Mouse (Mus musculus): Measurements from ENCODE around the gene Zbtb18. TPM values are rescaled to one million over a fixed set of nuclear protein-coding genes. Genes with fewer than 3 reads are reported as not detected.

The Zbtb18 gene
- total and polyA plus RNA-seq, 3 experiments: 8.4 to 16.9 (median 10.0) TPM

DNA sequence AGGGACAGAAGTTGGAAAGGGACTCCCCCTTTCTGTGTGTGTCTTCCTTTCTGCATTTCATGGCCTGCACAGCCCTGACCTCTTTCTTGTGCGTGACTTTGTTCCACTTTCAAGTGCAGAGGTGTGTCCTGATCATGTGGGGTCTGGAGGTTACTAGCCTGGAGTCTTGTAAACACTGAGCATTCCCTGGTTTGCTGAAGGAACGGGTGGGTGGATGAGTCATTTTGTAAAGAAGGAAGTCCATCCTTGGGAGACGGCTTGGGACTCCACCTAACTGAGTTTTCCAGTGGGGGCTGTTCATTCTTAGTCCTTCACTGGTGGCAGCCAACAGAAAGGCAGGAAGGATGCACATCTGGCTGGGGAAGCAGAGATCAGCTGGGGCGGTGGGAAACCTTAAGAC, 27.9 kb downstream of the Zbtb18 start:
- H3K36me3 ChIP-seq (replicated peaks in 1 of 2; ENCODE audit: control insufficient read depth in 1 of 2, insufficient read depth in 1 of 2, low read length in 1 of 2): no peaks in the 10 kb centered on the region
- in situ Hi-C loops (cut with MboI; ENCODE audit: low pct_ligation_motif_present, low pct_unique_long_range_greater_than_20kb, low sequenced_read_pairs) (no loop called here), dilution Hi-C loops (cut with MboI; ENCODE audit: extremely low pct_ligation_motif_present, extremely low pct_unique_long_range_greater_than_20kb, low sequenced_read_pairs) (no loop called here)
- peaks cover 29 to 57% of the 10 kb centered on the region in 2 experiments for H3K4me1 ChIP-seq (ENCODE audit: control insufficient read depth in 1 of 2, insufficient read depth in 2 of 2)
- H3K9ac ChIP-seq (ENCODE audit: insufficient read depth, low read depth): no peak overlapping the region
- no peak overlapping the region for H3K27ac ChIP-seq (ENCODE audit: insufficient read depth, low read depth)
- peaks cover 2% of the 10 kb centered on the region for H3K9me3 ChIP-seq (replicated peaks; ENCODE audit: low read length)
- no peak overlapping the region for H3K4me3 ChIP-seq (replicated peaks in 1 of 3; ENCODE audit: low read depth in 2 of 3, low read length in 2 of 3, poor library complexity in 1 of 3)
- no peaks in the 10 kb centered on the region for H3K27me3 ChIP-seq (replicated peaks)
- H3K79me2 ChIP-seq (replicated peaks; ENCODE audit: control insufficient read depth, extremely low read depth, insufficient read depth, poor library complexity, severe bottlenecking): no peaks in the 10 kb centered on the region
- DNase-seq (ENCODE audit: extremely low read depth): no peak
- TF ChIP-seq EP300 (IDR thresholded peaks at IDR 0.05; ENCODE audit: low read length) (no peak), ETS1 (conservative IDR thresholded peaks at IDR 0.05; ENCODE audit: low read depth, low read length) (peak; percentile 43; the same call in 1 of the 2 replicates), MXI1 (IDR thresholded peaks at IDR 0.05; ENCODE audit: low read depth, low read length) (no peak), CHD1 (IDR thresholded peaks at IDR 0.05; ENCODE audit: low read depth, low read length) (no peak), BHLHE40 (IDR thresholded peaks at IDR 0.05; ENCODE audit: low read depth, low read length) (peak; percentile 70), GABPA (IDR thresholded peaks at IDR 0.05; ENCODE audit: insufficient replicate concordance, low read depth, low read length) (no peak), JUN (IDR thresholded peaks at IDR 0.05; ENCODE audit: insufficient read depth, low read depth, low read length) (no peak), CHD2 (IDR thresholded peaks at IDR 0.05; ENCODE audit: low read length) (no peak), MAX (IDR thresholded peaks at IDR 0.05; ENCODE audit: low read length) (no peak), MYC (IDR thresholded peaks at IDR 0.05; ENCODE audit: low read depth, low read length) (no peak)
- H3K4me2 ChIP-seq (ENCODE audit: insufficient read depth, low read depth, poor library complexity, severe bottlenecking): no peak overlapping the region

DNA sequence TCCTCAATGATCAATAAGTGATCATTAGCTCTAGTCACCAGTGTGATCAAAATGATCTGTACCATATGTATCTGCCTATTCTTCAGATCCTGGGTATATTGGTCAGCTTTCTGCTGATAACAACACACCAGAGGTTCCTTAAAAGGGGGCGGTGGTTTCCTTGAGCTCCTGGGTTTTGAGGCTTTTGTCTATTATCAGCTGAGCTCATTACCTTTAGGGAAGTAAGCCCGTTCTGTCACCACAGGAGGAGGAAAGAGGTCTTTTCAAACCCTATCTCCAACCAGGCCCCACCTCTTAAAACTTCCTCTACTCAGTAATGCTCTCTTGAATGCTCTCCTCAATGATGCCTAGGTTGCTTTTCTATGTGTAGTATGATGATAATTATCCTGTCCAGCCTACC, 28.8 kb downstream of the Zbtb18 start:
- DNase-seq (ENCODE audit: extremely low read depth): no peak
- Histone ChIP-seq H3K9ac (ENCODE audit: insufficient read depth, low read depth) (no peak overlapping the region), H3K4me3 (replicated peaks in 1 of 3; ENCODE audit: low read depth in 2 of 3, low read length in 2 of 3, poor library complexity in 1 of 3) (no peak overlapping the region), H3K36me3 (replicated peaks in 1 of 2; ENCODE audit: control insufficient read depth in 1 of 2, insufficient read depth in 1 of 2, low read length in 1 of 2) (no peaks in the 10 kb centered on the region), H3K9me3 (replicated peaks; ENCODE audit: low read length) (no peaks in the 10 kb centered on the region), H3K27ac (ENCODE audit: insufficient read depth, low read depth) (no peak overlapping the region), H3K27me3 (replicated peaks) (no peaks in the 10 kb centered on the region), H3K79me2 (replicated peaks; ENCODE audit: control insufficient read depth, extremely low read depth, insufficient read depth, poor library complexity, severe bottlenecking) (no peaks in the 10 kb centered on the region), H3K4me1 (ENCODE audit: control insufficient read depth in 1 of 2, insufficient read depth in 2 of 2) (peaks cover 29 to 61% of the 10 kb centered on the region in 2 experiments), H3K4me2 (ENCODE audit: insufficient read depth, low read depth, poor library complexity, severe bottlenecking) (no peak overlapping the region)
- in situ Hi-C loops (cut with MboI; ENCODE audit: low pct_ligation_motif_present, low pct_unique_long_range_greater_than_20kb, low sequenced_read_pairs) (no loop called here), dilution Hi-C loops (cut with MboI; ENCODE audit: extremely low pct_ligation_motif_present, extremely low pct_unique_long_range_greater_than_20kb, low sequenced_read_pairs) (no loop called here)
- TF ChIP-seq MYC (IDR thresholded peaks at IDR 0.05; ENCODE audit: low read depth, low read length) (no peak), HCFC1 (IDR thresholded peaks at IDR 0.05; ENCODE audit: low read depth, low read length) (no peak), ELF1 (IDR thresholded peaks at IDR 0.05; ENCODE audit: low read depth, low read length) (no peak), USF2 (conservative IDR thresholded peaks at IDR 0.05; ENCODE audit: low read depth, low read length) (no peak), MAFK (IDR thresholded peaks at IDR 0.05; ENCODE audit: insufficient replicate concordance, low read length) (no peak), ZKSCAN1 (IDR thresholded peaks at IDR 0.05; ENCODE audit: borderline replicate concordance, low read depth, low read length) (no peak), CTCF (conservative IDR thresholded peaks at IDR 0.05 in 1 of 2, IDR thresholded peaks at IDR 0.05 in 1 of 2; ENCODE audit: low read depth in 2 of 2, low read length in 2 of 2) (no peak), POLR2AphosphoS2 (IDR thresholded peaks at IDR 0.05; ENCODE audit: low read depth, low read length) (no peak), NRF1 (IDR thresholded peaks at IDR 0.05; ENCODE audit: low read depth, low read length) (no peak), UBTF (IDR thresholded peaks at IDR 0.05; ENCODE audit: low read depth, low read length) (no peak), CHD2 (IDR thresholded peaks at IDR 0.05; ENCODE audit: low read length) (no peak), MEF2A (IDR thresholded peaks at IDR 0.05; ENCODE audit: borderline replicate concordance, low read depth, low read length) (no peak), BHLHE40 (IDR thresholded peaks at IDR 0.05; ENCODE audit: low read depth, low read length) (no peak), KAT2A (IDR thresholded peaks at IDR 0.05; ENCODE audit: insufficient replicate concordance, low read length) (no peak), ZC3H11A (IDR thresholded peaks at IDR 0.05; ENCODE audit: low read depth, low read length) (no peak), GABPA (IDR thresholded peaks at IDR 0.05; ENCODE audit: insufficient replicate concordance, low read depth, low read length) (no peak), POLR2A (IDR thresholded peaks at IDR 0.05; ENCODE audit: low read depth, low read length) (no peak)
